Mouse (Mus musculus) erythroblast, embryonic 14.5 days (primary cell): ENCODE results near the gene Hrasls. TPM values are rescaled to one million over a fixed set of nuclear protein-coding genes. Genes with fewer than 3 reads are reported as not detected.

Experiments
- H3K27me3 ChIP-seq: 2 replicates; pipeline ENCODE4 v1.6.1; 2012; ENCODE audit warnings: inconsistent platforms; ENCODE audit not compliant: control insufficient read depth
- H3K36me3 ChIP-seq: 2 replicates; pipeline ENCODE4 v1.6.1; 2012; ENCODE audit warnings: mild to moderate bottlenecking, inconsistent platforms; ENCODE audit not compliant: control insufficient read depth
- H3K4me1 ChIP-seq: 2 replicates; pipeline ENCODE4 v1.6.1; 2012; ENCODE audit warnings: inconsistent platforms; ENCODE audit not compliant: control insufficient read depth
- H3K4me3 ChIP-seq: replicated peaks from 2 replicates; pipeline ENCODE3; 2012; ENCODE audit warnings: moderate library complexity, mild to moderate bottlenecking, inconsistent platforms
- H3K9me3 ChIP-seq: 2 replicates; pipeline ENCODE4 v1.6.1; 2012; ENCODE audit warnings: low read length, inconsistent platforms, mixed read lengths; ENCODE audit not compliant: control insufficient read depth
- GATA1 ChIP-seq: IDR thresholded peaks from 2 replicates; pipeline ENCODE4 v1.6.1; 2012; ENCODE audit warnings: low read length, inconsistent platforms, mixed read lengths
- TAL1 ChIP-seq: IDR thresholded peaks from 3 replicates; pipeline ENCODE4 v1.6.1; 2012; ENCODE audit warnings: low read length, inconsistent platforms, mixed read lengths
- polyA plus RNA-seq: library from polyadenylated mRNA; stranded (reverse); fragments of >175 nt; gene quantifications from 2 replicates; pipeline ENCODE4 v1.2.3, GENCODE M21; 2012

Hrasls gene
- polyA plus RNA-seq, 1 experiment, result not detected

- H3K36me3 ChIP-seq, result no peaks in the 10 kb centered on the region
- no peaks in the 10 kb centered on the region for H3K27me3 ChIP-seq
- peaks cover 4% of the 10 kb centered on the region; the same call in 1 of the 2 replicates for H3K9me3 ChIP-seq
- no peak overlapping the region for H3K4me3 ChIP-seq
- H3K4me1 ChIP-seq, result no peaks in the 10 kb centered on the region
- TF ChIP-seq GATA1, result no peak
- TF ChIP-seq TAL1, result no peak
Observed at GRCm38 (mm10) chr16:29198461-29198860, 11.0 kb upstream of the Hrasls start.

- Histone ChIP-seq H3K27me3 (no peaks in the 10 kb centered on the region), H3K9me3 (peaks cover 4% of the 10 kb centered on the region; the same call in 1 of the 2 replicates), H3K4me3 (no peak overlapping the region), H3K4me1 (no peaks in the 10 kb centered on the region), H3K36me3 (no peaks in the 10 kb centered on the region)
- TF ChIP-seq TAL1 (no peak), GATA1 (no peak)
Observed at GRCm38 (mm10) chr16:29201146-29201545, 8.3 kb upstream of the Hrasls start.

- H3K4me3 ChIP-seq, result no peak overlapping the region
- H3K27me3 ChIP-seq, result no peaks in the 10 kb centered on the region
- TF ChIP-seq TAL1 (no peak), GATA1 (no peak)
- no peaks in the 10 kb centered on the region for H3K9me3 ChIP-seq
- H3K36me3 ChIP-seq, result no peaks in the 10 kb centered on the region
- no peaks in the 10 kb centered on the region for H3K4me1 ChIP-seq
Observed at GRCm38 (mm10) chr16:29204875-29205274, 4.6 kb upstream of the Hrasls start.

- no peaks in the 10 kb centered on the region for H3K27me3 ChIP-seq
- H3K36me3 ChIP-seq, result no peaks in the 10 kb centered on the region
- H3K4me1 ChIP-seq, result no peaks in the 10 kb centered on the region
- H3K4me3 ChIP-seq, result no peak overlapping the region
- no peaks in the 10 kb centered on the region for H3K9me3 ChIP-seq
- no peak for TF ChIP-seq TAL1
- TF ChIP-seq GATA1, result no peak
Observed at GRCm38 (mm10) chr16:29205581-29205980, 3.9 kb upstream of the Hrasls start.

- TF ChIP-seq GATA1, result no peak
- no peak for TF ChIP-seq TAL1
- no peaks in the 10 kb centered on the region for H3K4me1 ChIP-seq
- H3K27me3 ChIP-seq, result no peaks in the 10 kb centered on the region
- no peaks in the 10 kb centered on the region for H3K36me3 ChIP-seq
- H3K9me3 ChIP-seq, result no peaks in the 10 kb centered on the region
- no peak overlapping the region for H3K4me3 ChIP-seq
Observed at GRCm38 (mm10) chr16:29208841-29209240, 654 bp upstream of the Hrasls start.

- no peaks in the 10 kb centered on the region; the same call in 1 of the 2 replicates for H3K9me3 ChIP-seq
- H3K36me3 ChIP-seq, result no peaks in the 10 kb centered on the region
- H3K4me3 ChIP-seq, result no peak overlapping the region
- TF ChIP-seq TAL1 (no peak), GATA1 (no peak)
- H3K4me1 ChIP-seq, result no peaks in the 10 kb centered on the region
- H3K27me3 ChIP-seq, result no peaks in the 10 kb centered on the region
Observed at GRCm38 (mm10) chr16:29216395-29217295, 7.2 kb downstream of the Hrasls start.

- H3K9me3 ChIP-seq, result peaks cover 7% of the 10 kb centered on the region; the same call in 1 of the 2 replicates
- no peak overlapping the region for H3K4me3 ChIP-seq
- H3K36me3 ChIP-seq, result no peaks in the 10 kb centered on the region
- H3K27me3 ChIP-seq, result no peaks in the 10 kb centered on the region
- no peaks in the 10 kb centered on the region for H3K4me1 ChIP-seq
- no peak for TF ChIP-seq TAL1
Observed at GRCm38 (mm10) chr16:29235951-29236350, 26.5 kb downstream of the Hrasls start.

- Histone ChIP-seq H3K9me3 (peaks cover 11% of the 10 kb centered on the region), H3K4me1 (no peaks in the 10 kb centered on the region), H3K27me3 (no peaks in the 10 kb centered on the region), H3K36me3 (no peaks in the 10 kb centered on the region), H3K4me3 (no peak overlapping the region)
- TF ChIP-seq GATA1 (no peak), TAL1 (no peak)
Observed at GRCm38 (mm10) chr16:29254325-29254724, 44.8 kb downstream of the Hrasls start.

Other genes with a start within 250 kb of the Hrasls start
- not detected in 2 replicates for gene Atp13a5, start 169.0 kb downstream of the Hrasls start, polyA plus RNA-seq